Comparison of ENCODE assay signal across 12 mouse cellular contexts in genomic region chr19:53801789-53802683, GRCm38 (mm10).
DNase-seq lines count a peak whose midpoint lies in the region; ATAC-seq lines count a peak whose summit lies in the region.
"Had no signal": no experiment of that assay in that cellular context is flagged by ENCODE, and none has a peak within 500 bp of the region (broad histone marks: within the 10 kb centered on the region; RNA-seq: fewer than 3 reads in every experiment).

No protein-coding gene starts in this region.

- peak overlapping the region; percentile 44; the same call in 1 of the 2 replicates for H3K9ac ChIP-seq in heart, embryonic 12.5 days
- peak overlapping the region; percentile 38 for H3K9ac ChIP-seq in liver, embryonic 11.5 days (ENCODE audit: low read depth, low read length)
- no peak overlapping the region for H3K9ac ChIP-seq in stomach, embryonic 16.5 days (ENCODE audit: low read length)
- H3K9ac ChIP-seq: midbrain, embryonic 15.5 days had no signal

- H3K27me3 ChIP-seq in heart, embryonic 12.5 days (replicated peaks): no peaks in the 10 kb centered on the region
- no peaks in the 10 kb centered on the region for H3K27me3 ChIP-seq in liver, embryonic 11.5 days (replicated peaks; ENCODE audit: control insufficient read depth, insufficient read depth, low read length)
- no peaks in the 10 kb centered on the region for H3K27me3 ChIP-seq in stomach, embryonic 16.5 days (ENCODE audit: control insufficient read depth, insufficient read depth, low read length)
- no peaks in the 10 kb centered on the region for H3K27me3 ChIP-seq in midbrain, embryonic 10.5 days (ENCODE audit: low read depth, poor library complexity, severe bottlenecking)
- H3K27me3 ChIP-seq: midbrain, embryonic 15.5 days had no signal

- no peaks in the 10 kb centered on the region for H3K36me3 ChIP-seq in heart, embryonic 12.5 days
- H3K36me3 ChIP-seq in liver, embryonic 11.5 days (ENCODE audit: control insufficient read depth, insufficient read depth, low read length): no peaks in the 10 kb centered on the region
- no peaks in the 10 kb centered on the region for H3K36me3 ChIP-seq in stomach, embryonic 16.5 days (ENCODE audit: control insufficient read depth, insufficient read depth, low read length)
- H3K36me3 ChIP-seq in midbrain, embryonic 10.5 days: no peaks in the 10 kb centered on the region
- H3K36me3 ChIP-seq: midbrain, embryonic 15.5 days had no signal

- H3K4me1 ChIP-seq in heart, embryonic 12.5 days (replicated peaks): peaks cover 92% of the 10 kb centered on the region
- H3K4me1 ChIP-seq in liver, embryonic 11.5 days (replicated peaks; ENCODE audit: control insufficient read depth, insufficient read depth, low read length): peaks cover 45% of the 10 kb centered on the region
- 0 out of 2 replicates have a peak, but pooled peaks cover 10% of the 10 kb centered on the region for H3K4me1 ChIP-seq in stomach, embryonic 16.5 days (ENCODE audit: control insufficient read depth, insufficient read depth, low read length)
- peaks cover 7% of the 10 kb centered on the region for H3K4me1 ChIP-seq in midbrain, embryonic 10.5 days

- no peaks in the 10 kb centered on the region for H3K9me3 ChIP-seq in heart, embryonic 12.5 days (replicated peaks)
- H3K9me3 ChIP-seq in liver, embryonic 11.5 days (ENCODE audit: control insufficient read depth, low read length): no peaks in the 10 kb centered on the region
- H3K9me3 ChIP-seq in stomach, embryonic 16.5 days (replicated peaks; ENCODE audit: control insufficient read depth, low read length): no peaks in the 10 kb centered on the region
- H3K9me3 ChIP-seq in midbrain, embryonic 10.5 days (replicated peaks): no peaks in the 10 kb centered on the region
- H3K9me3 ChIP-seq: midbrain, embryonic 15.5 days had no signal

- no peak overlapping the region for H3K4me3 ChIP-seq in heart, embryonic 12.5 days
- H3K4me3 ChIP-seq in liver, embryonic 11.5 days (ENCODE audit: low read depth, low read length): no peak overlapping the region
- no peak overlapping the region for H3K4me3 ChIP-seq in stomach, embryonic 16.5 days (replicated peaks; ENCODE audit: low read length)
- H3K4me3 ChIP-seq in midbrain, embryonic 10.5 days: no peak overlapping the region
- H3K4me3 ChIP-seq: erythroblast, embryonic 14.5 days; midbrain, embryonic 15.5 days had no signal

- H3K27ac ChIP-seq in heart, embryonic 12.5 days (ENCODE audit: poor library complexity, severe bottlenecking): peak overlapping the region; percentile 92
- H3K27ac ChIP-seq in liver, embryonic 11.5 days (ENCODE audit: low read depth, low read length): peak overlapping the region; percentile 83
- H3K27ac ChIP-seq in stomach, embryonic 16.5 days (ENCODE audit: low read length): no peak overlapping the region
- no peak overlapping the region for H3K27ac ChIP-seq in midbrain, embryonic 10.5 days (replicated peaks)
- H3K27ac ChIP-seq: midbrain, embryonic 15.5 days had no signal

- peak; percentile 85 for ATAC-seq in heart, embryonic 12.5 days (ENCODE audit: insufficient number of reproducible peaks, low FRiP score)
- ATAC-seq in liver, embryonic 11.5 days (replicated peaks; ENCODE audit: low FRiP score): peak; percentile 65
- ATAC-seq in stomach, embryonic 16.5 days (ENCODE audit: insufficient read depth, low FRiP score): peak; percentile 35; the same call in 1 of the 2 replicates
- ATAC-seq: midbrain, embryonic 15.5 days had no signal

- H3K4me2 ChIP-seq in heart, embryonic 12.5 days: peak overlapping the region; percentile 24
- peak overlapping the region; percentile 12 for H3K4me2 ChIP-seq in liver, embryonic 11.5 days
- H3K4me2 ChIP-seq in stomach, embryonic 16.5 days (ENCODE audit: low read depth, low read length): no peak overlapping the region
- H3K4me2 ChIP-seq: midbrain, embryonic 15.5 days had no signal

- 26% methylated on average over 11 of the region's 11 CpGs for WGBS in heart, embryonic 12.5 days
- 45% methylated on average over 11 of the region's 11 CpGs for WGBS in liver, embryonic 11.5 days
- WGBS in stomach, embryonic 16.5 days: 68% methylated on average over 11 of the region's 11 CpGs
- WGBS in midbrain, embryonic 10.5 days: 87% methylated on average over 11 of the region's 11 CpGs

- peak; percentile 71 for DNase-seq in layer of hippocampus, adult 9-11 months
- DNase-seq in layer of hippocampus, postnatal 10 days (ENCODE audit: low spot score in 2 of 2): no peak
- DNase-seq in liver, embryonic 11.5 days (ENCODE audit: low spot score): no peak
- DNase-seq in right cerebral cortex, postnatal 4 days: no peak
- DNase-seq in midbrain, embryonic 10.5 days (ENCODE audit: low spot score): no peak
- DNase-seq in cerebellum, postnatal 14 days: no peak
- DNase-seq: spleen, adult 18-20 months; thymus, postnatal 36 days had no signal

Comparison
In these comparisons a context has a peak if more than half of its experiments do, and no peak if none do; other contexts are left out.
1. ATAC-seq: peak in every context shown above with its lines; median percentile 85 in heart, embryonic 12.5 days; 65 in liver, embryonic 11.5 days; 35 in stomach, embryonic 16.5 days.
2. H3K27ac ChIP-seq: peak in heart, embryonic 12.5 days (single experiment) and liver, embryonic 11.5 days (single experiment); none in stomach, embryonic 16.5 days (single experiment) and midbrain, embryonic 10.5 days (single experiment).